27 mouse cellular contexts compared by ENCODE assay signal in the genomic region with DNA sequence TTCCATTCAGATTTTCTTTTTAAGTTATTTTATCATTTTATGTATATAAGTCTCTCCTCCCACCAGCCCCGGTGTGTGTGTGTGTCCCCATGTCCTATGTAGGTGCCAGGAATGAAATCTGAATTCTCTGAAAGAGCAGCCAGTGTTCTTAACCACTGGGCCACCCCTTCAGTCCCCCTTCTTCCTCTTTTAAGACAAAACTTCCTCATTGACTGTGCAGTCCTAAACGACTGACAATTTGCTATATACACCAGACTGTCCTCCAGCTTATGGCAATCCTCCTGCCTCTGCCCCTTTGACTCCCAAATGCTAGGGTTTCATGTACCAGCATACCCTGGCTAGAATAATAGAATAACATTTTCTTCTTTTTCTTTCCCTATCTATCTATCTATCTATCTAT. TPM values are rescaled to one million over a fixed set of nuclear protein-coding genes. Genes with fewer than 3 reads are reported as not detected.
DNase-seq lines count a peak whose midpoint lies in the region; ATAC-seq and TF ChIP-seq lines count a peak whose summit lies in the region.
"Had no signal": no experiment of that assay in that cellular context is flagged by ENCODE, and none has a peak within 500 bp of the region (broad histone marks: within the 10 kb centered on the region; RNA-seq: fewer than 3 reads in every experiment).

No protein-coding gene starts in this region.

- H3K4me2 ChIP-seq in liver, postnatal 0 days (ENCODE audit: low read depth, low read length) = no peak overlapping the region
- H3K4me2 ChIP-seq: embryonic facial prominence, embryonic 12.5 days; forebrain, embryonic 12.5 days; forebrain, embryonic 15.5 days had no signal

- no peaks in the 10 kb centered on the region for H3K9me3 ChIP-seq in liver, postnatal 0 days (ENCODE audit: low read length)
- H3K9me3 ChIP-seq: embryonic facial prominence, embryonic 10.5 days; embryonic facial prominence, embryonic 12.5 days; forebrain, embryonic 10.5 days; forebrain, embryonic 12.5 days; forebrain, embryonic 15.5 days; G1E had no signal

- H3K9ac ChIP-seq in heart, adult 2 months (ENCODE audit: low read depth, low read length) = no peak overlapping the region
- no peak overlapping the region for H3K9ac ChIP-seq in liver, postnatal 0 days (replicated peaks)
- H3K9ac ChIP-seq: embryonic facial prominence, embryonic 12.5 days; forebrain, embryonic 12.5 days; forebrain, embryonic 15.5 days; forebrain, postnatal 0 days had no signal

- no peak for TF ChIP-seq POLR2A in heart, adult 2 months (IDR thresholded peaks at IDR 0.05; ENCODE audit: insufficient read depth, low read depth, low read length)

- no peaks in the 10 kb centered on the region for H3K4me1 ChIP-seq in heart, adult 2 months (ENCODE audit: control insufficient read depth, insufficient read depth, low read length)
- peaks cover 8% of the 10 kb centered on the region for H3K4me1 ChIP-seq in liver, postnatal 0 days (ENCODE audit: insufficient read depth)
- H3K4me1 ChIP-seq: embryonic facial prominence, embryonic 12.5 days; forebrain, embryonic 12.5 days; forebrain, embryonic 15.5 days had no signal

- peak; percentile 29 for ATAC-seq in granulocyte monocyte progenitor cell, adult 5-6 weeks (replicated peaks; ENCODE audit: poor library complexity, severe bottlenecking)
- ATAC-seq in megakaryocyte, adult 5-6 weeks (ENCODE audit: poor library complexity, severe bottlenecking) = peak; percentile 55
- ATAC-seq in monocyte, adult 5-6 weeks (replicated peaks; ENCODE audit: insufficient number of reproducible peaks, low FRiP score, low TSS enrichment, poor library complexity, severe bottlenecking) = peak; percentile 57
- no peak for ATAC-seq in erythroid progenitor cell, adult 5-6 weeks (replicated peaks; ENCODE audit: low FRiP score, poor library complexity, severe bottlenecking)
- no peak for ATAC-seq in liver, postnatal 0 days
- ATAC-seq: CD4-positive, CD25-positive, alpha-beta regulatory T cell, adult 4 months; forebrain, embryonic 15.5 days; forebrain, postnatal 0 days had no signal

- no peaks in the 10 kb centered on the region for H3K79me2 ChIP-seq in heart, adult 2 months (replicated peaks; ENCODE audit: control insufficient read depth, insufficient read depth, low read length)

- no peaks in the 10 kb centered on the region for H3K36me3 ChIP-seq in heart, adult 2 months (ENCODE audit: control insufficient read depth, insufficient read depth, low read length)
- no peaks in the 10 kb centered on the region for H3K36me3 ChIP-seq in liver, postnatal 0 days (replicated peaks; ENCODE audit: insufficient read depth, low read length)
- H3K36me3 ChIP-seq: embryonic facial prominence, embryonic 10.5 days; embryonic facial prominence, embryonic 12.5 days; forebrain, embryonic 10.5 days; forebrain, embryonic 12.5 days; forebrain, embryonic 15.5 days; G1E had no signal

- H3K27me3 ChIP-seq in heart, adult 2 months (ENCODE audit: control insufficient read depth, insufficient read depth, low read length) = no peaks in the 10 kb centered on the region
- no peaks in the 10 kb centered on the region for H3K27me3 ChIP-seq in liver, postnatal 0 days (ENCODE audit: insufficient read depth, low read length)
- H3K27me3 ChIP-seq: CH12.LX; embryonic facial prominence, embryonic 12.5 days; forebrain, embryonic 15.5 days had no signal

- WGBS in heart, adult 2 months = 67% methylated on average over 2 of the region's 2 CpGs
- 42% methylated on average over 2 of the region's 2 CpGs for WGBS in liver, postnatal 0 days (ENCODE audit: insufficient replicate concordance)

- no peak overlapping the region for H3K4me3 ChIP-seq in heart, adult 2 months
- H3K4me3 ChIP-seq in liver, postnatal 0 days (ENCODE audit: low read depth, low read length) = no peak overlapping the region
- H3K4me3 ChIP-seq: embryonic facial prominence, embryonic 10.5 days; embryonic facial prominence, embryonic 12.5 days; forebrain, embryonic 10.5 days; forebrain, embryonic 12.5 days; forebrain, embryonic 15.5 days had no signal

- H3K27ac ChIP-seq in heart, adult 2 months = no peak overlapping the region
- no peak overlapping the region for H3K27ac ChIP-seq in liver, postnatal 0 days (ENCODE audit: low read depth)
- H3K27ac ChIP-seq: embryonic facial prominence, embryonic 10.5 days; embryonic facial prominence, embryonic 12.5 days; forebrain, embryonic 10.5 days; forebrain, embryonic 12.5 days; forebrain, embryonic 15.5 days had no signal

- peak; percentile 31 for DNase-seq in heart, adult 11 months
- no peak for DNase-seq in heart, adult 2 months
- no peak for DNase-seq in ovary, postnatal 14 days (ENCODE audit: low spot score)
- no peak for DNase-seq in liver, postnatal 0 days
- DNase-seq: adrenal gland, adult 2 months; adrenal gland, postnatal 10 days; adrenal gland, postnatal 25 days; B cell, adult 2 months; cerebellum, adult 11 months; cerebellum, adult 18-20 months; cerebellum, adult 8-10 months; cerebellum, adult 9-11 months; cerebellum, postnatal 14 days; cerebellum, postnatal 36 days; forebrain, postnatal 0 days had no signal

- TF ChIP-seq EP300 in heart, adult 2 months (IDR thresholded peaks at IDR 0.05; ENCODE audit: insufficient read depth, low read depth, low read length) = no peak
- TF ChIP-seq EP300 in liver, postnatal 0 days (IDR thresholded peaks at IDR 0.05; ENCODE audit: low read depth) = no peak

- intact Hi-C loops in heart, adult 2 months (cut with DNase I) = no loop called here

- TF ChIP-seq CTCF in heart, adult 2 months (IDR thresholded peaks at IDR 0.05) = no peak
- TF ChIP-seq CTCF in liver, postnatal 0 days (IDR thresholded peaks at IDR 0.05; ENCODE audit: low read depth) = no peak

RNA-seq across cellular contexts. Expression of gene Secisbp2l, which starts 12.4 kb away (rescaled TPM):
- 10 to 100 TPM; 23.1 to 28.9 TPM for total RNA-seq in heart, adult 2 months (2021)
- 6.9 and 10.6 TPM in 2 replicates for polyA plus RNA-seq in heart, adult 2 months (2012; rRNA removed)
- 11.2 and 20.4 TPM in 2 replicates for total RNA-seq in granulocyte monocyte progenitor cell, adult 5-6 weeks (2014; fragmentation: Nextera tagmentation)
- 14.2 and 17.7 TPM in 2 replicates for total RNA-seq in granulocyte monocyte progenitor cell, adult 5-6 weeks (2017)
- total RNA-seq in megakaryocyte, adult 5-6 weeks (2015) = 19.1 and 20.8 TPM in 2 replicates
- total RNA-seq in megakaryocyte, adult 5-6 weeks (2017) = 28.1 and 35.0 TPM in 2 replicates
- 52.9 to 72.2 TPM (median 55.9 TPM) in 3 replicates for total RNA-seq in monocyte, adult 5-6 weeks (2017)
- total RNA-seq in erythroid progenitor cell, adult 5-6 weeks (2015; ENCODE audit: low replicate concordance) = 19.3 and 23.4 TPM in 2 replicates
- 35.2 and 43.1 TPM in 2 replicates for total RNA-seq in erythroid progenitor cell, adult 5-6 weeks (2017; ENCODE audit: low replicate concordance)
- polyA plus RNA-seq in liver, postnatal 0 days (2015; fragmentation: Nextera tagmentation; extraction: Ambion mirVana) = 5.7 TPM in 2 replicates

Comparison
In these comparisons a context has a peak if more than half of its experiments do, and no peak if none do; other contexts are left out.
1. ATAC-seq: peak in granulocyte monocyte progenitor cell, adult 5-6 weeks (single experiment), megakaryocyte, adult 5-6 weeks (single experiment) and monocyte, adult 5-6 weeks (single experiment); none in erythroid progenitor cell, adult 5-6 weeks (single experiment) and liver, postnatal 0 days (single experiment).